Mouse (Mus musculus) stomach, embryonic 16.5 days (tissue): ENCODE data around the gene Abhd12. TPM values are rescaled to one million over a fixed set of nuclear protein-coding genes. Genes with fewer than 3 reads are reported as not detected.

Experiments
- ATAC-seq: fragments of 200-750 bp; cut with Nextera tagmentation; 2 replicates; pipeline ENCODE4 v1.8.0; 2017; ENCODE audit warnings: moderate number of reproducible peaks, moderate TSS enrichment; ENCODE audit not compliant: insufficient read depth, low FRiP score
- H3K27ac ChIP-seq: fragments of 300-500 bp; sonication (generic); 2 replicates; pipeline ENCODE4 v1.5.1; 2014; ENCODE audit warnings: low read length
- H3K27me3 ChIP-seq: fragments of 300-500 bp; sonication (generic); 2 replicates; pipeline ENCODE4 v1.6.1; 2014; ENCODE audit warnings: low read length, control low read depth, mixed read lengths; ENCODE audit not compliant: control insufficient read depth, insufficient read depth
- H3K36me3 ChIP-seq: fragments of 300-500 bp; sonication (generic); 2 replicates; pipeline ENCODE4 v1.6.1; 2014; ENCODE audit warnings: low read length; ENCODE audit not compliant: control insufficient read depth, insufficient read depth
- H3K4me1 ChIP-seq: fragments of 300-500 bp; sonication (generic); 2 replicates; pipeline ENCODE4 v1.6.1; 2014; ENCODE audit warnings: low read length, control low read depth, mixed read lengths; ENCODE audit not compliant: control insufficient read depth, insufficient read depth
- H3K4me2 ChIP-seq: fragments of 300-500 bp; sonication (generic); 2 replicates; pipeline ENCODE4 v1.6.1; 2014; ENCODE audit warnings: low read depth, low read length, mixed read lengths
- H3K4me3 ChIP-seq: fragments of 300-500 bp; sonication (generic); replicated peaks from 2 replicates; pipeline ENCODE4 v1.5.1; 2014; ENCODE audit warnings: mild to moderate bottlenecking, low read length
- H3K9ac ChIP-seq: fragments of 300-500 bp; sonication (generic); 2 replicates; pipeline ENCODE4 v1.6.1; 2014; ENCODE audit warnings: low read length
- H3K9me3 ChIP-seq: fragments of 300-500 bp; sonication (generic); replicated peaks from 2 replicates; pipeline ENCODE4 v1.6.1; 2016; ENCODE audit warnings: low read length, control low read depth; ENCODE audit not compliant: control insufficient read depth
- WGBS: fragments of 180-500 bp; shearing (Covaris S2); extraction: QIAGEN DNeasy Blood & Tissue Kit; methylation state at CpG from one replicate; pipeline ENCODE4 v1.1.7; 2014; 5-methylcytosine and 5-hydroxymethylcytosine counted together
- polyA plus RNA-seq: library from polyadenylated mRNA; unstranded; fragments of >200 nt; fragmentation: Nextera tagmentation; extraction: Ambion mirVana; gene quantifications from 2 replicates; pipeline ENCODE4 v1.2.1, GENCODE M21; 2015

Gene Abhd12
- polyA plus RNA-seq, 1 experiment from 2014 or later, result 57.8 TPM

DNA sequence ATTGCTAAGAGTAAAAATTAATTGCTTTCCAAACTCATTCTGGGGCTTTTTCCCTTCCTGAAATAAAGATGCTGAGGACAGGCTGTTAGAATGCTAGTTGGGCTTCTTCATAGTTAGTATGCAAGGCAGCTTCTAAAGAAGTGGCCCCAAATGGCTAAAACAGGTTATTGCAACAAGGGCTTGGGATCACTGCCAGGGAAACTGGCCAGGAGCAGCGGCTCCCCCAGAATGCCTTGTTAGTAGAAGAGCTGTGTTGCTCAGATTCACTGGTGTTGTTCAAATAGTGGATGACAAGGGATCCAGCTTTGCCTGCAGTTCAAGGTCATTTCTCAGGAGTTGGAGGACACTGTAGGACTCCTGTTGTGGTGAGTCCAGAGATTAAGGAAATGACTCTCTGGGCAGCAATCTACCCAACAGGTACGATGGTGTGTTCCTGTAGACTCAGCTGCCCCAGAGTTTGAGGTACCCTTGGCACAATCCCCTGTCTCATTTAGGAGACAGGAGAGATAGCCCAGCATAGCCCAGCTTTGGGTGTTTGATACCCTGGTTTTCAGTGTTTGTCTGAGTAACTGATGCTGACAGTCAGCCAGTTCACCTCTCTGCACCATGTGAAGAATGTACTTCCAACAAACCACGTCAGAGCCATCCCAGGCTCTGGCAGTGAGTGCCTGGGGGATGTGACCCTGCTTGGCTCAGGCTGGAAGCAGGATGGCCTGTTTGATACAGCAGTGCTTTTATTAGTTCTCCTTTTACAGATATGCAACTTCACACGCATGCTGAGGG, 115.6 kb downstream of the Abhd12 start:
- Histone ChIP-seq H3K9ac (peak overlapping the region; percentile 0; the same call in 1 of the 2 replicates), H3K4me1 (peaks cover 25% of the 10 kb centered on the region), H3K36me3 (no peaks in the 10 kb centered on the region), H3K4me2 (peak overlapping the region; percentile 86), H3K9me3 (no peaks in the 10 kb centered on the region), H3K4me3 (peak overlapping the region; percentile 7), H3K27ac (no peak overlapping the region), H3K27me3 (no peaks in the 10 kb centered on the region)
- no peak for ATAC-seq
- 46% methylated on average over 4 of the region's 4 CpGs for WGBS

DNA sequence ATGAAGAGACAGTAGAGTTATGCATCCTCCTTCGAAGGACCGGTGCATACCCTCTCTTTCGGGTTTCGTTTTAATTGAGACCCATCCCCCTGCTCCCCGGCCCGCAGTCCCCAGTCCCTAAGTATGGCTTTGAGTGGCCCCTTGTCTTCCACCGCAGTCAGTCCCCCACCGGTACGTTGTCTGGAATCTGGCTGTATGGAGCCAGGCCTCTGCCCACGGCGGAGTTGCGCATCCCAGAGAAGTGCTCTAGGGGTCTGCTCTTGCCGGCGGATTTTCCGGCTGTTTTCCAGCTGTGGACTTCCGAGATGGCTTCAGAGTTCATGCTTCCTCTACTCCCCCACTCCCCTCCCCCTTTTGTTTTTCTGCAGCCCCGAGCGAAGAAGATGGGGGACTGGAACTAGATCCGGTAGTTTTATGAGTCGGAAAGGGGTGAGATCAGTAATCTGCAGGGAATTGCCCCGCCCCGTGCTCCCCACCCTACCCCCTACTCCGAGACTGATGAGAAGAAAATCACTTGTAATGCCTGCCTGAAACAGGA, 117.2 kb downstream of the Abhd12 start:
- no peaks in the 10 kb centered on the region for H3K9me3 ChIP-seq

DNA sequence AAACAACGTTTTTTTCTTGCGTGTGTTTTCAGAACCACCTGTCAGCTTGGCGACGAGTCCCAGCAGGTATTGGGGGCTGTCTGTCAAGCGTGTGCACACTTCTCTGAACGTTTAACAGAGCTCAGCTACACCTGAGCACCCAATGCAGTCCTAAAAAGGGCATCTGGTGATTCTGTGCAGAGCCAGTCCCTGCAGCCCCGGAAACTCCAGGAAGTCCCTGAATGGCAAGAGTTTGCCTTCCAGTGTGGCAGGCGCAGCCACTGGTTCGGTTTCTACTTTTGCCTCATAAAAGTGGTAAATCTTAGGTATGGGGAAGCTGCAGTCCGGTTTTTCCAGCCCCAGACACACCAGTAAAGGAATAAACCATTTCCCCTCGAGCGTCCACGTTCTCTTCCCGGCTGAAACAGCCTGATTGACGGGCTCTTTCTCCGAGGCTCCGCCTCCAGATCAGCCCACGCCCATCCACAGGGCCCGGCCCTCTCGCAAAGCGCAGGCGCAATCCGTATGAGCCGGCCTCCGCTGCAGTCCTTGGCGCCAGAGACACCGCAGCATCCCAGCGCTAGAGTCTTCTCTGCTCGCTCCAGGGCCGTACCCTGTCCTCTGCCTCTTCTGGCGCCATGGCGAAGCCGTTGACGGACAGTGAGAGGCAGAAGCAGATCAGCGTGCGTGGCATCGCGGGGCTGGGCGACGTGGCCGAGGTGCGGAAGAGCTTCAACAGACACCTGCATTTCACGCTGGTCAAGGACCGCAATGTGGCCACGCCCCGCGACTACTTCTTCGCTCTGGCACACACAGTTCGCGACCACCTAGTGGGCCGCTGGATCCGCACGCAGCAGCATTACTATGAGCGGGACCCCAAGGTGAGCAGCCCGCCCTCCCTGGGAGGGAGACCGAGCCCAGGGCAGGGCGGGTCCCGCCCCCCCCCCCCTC, 118.0 kb downstream of the Abhd12 start, which contains the start of gene Pygb:
Gene Pygb, plus strand, starts transcription at position 485 of the 930 bp plus-strand sequence.
- Histone ChIP-seq H3K9me3 (no peaks in the 10 kb centered on the region), H3K4me1 (peaks cover 25% of the 10 kb centered on the region), H3K36me3 (no peaks in the 10 kb centered on the region), H3K27ac (peak within 1 kb of the TSS; percentile 92), H3K9ac (peak within 1 kb of the TSS; percentile 81), H3K4me2 (peak within 1 kb of the TSS; percentile 86), H3K27me3 (no peaks in the 10 kb centered on the region), H3K4me3 (peak within 1 kb of the TSS; percentile 94)
- 1% methylated on average over 58 of the region's 58 CpGs for WGBS
- peak; percentile 95 for ATAC-seq

More for the DNA sequence above, 117.2 kb downstream of the Abhd12 start:
- H3K36me3 ChIP-seq, result no peaks in the 10 kb centered on the region
- peak overlapping the region; percentile 92 for H3K27ac ChIP-seq
- H3K4me3 ChIP-seq, result peak overlapping the region; percentile 94
- no peak; the same call in 1 of the 2 replicates for ATAC-seq
- H3K4me2 ChIP-seq, result peak overlapping the region; percentile 86
- H3K4me1 ChIP-seq, result peaks cover 25% of the 10 kb centered on the region
- WGBS, result under 1% methylated on average over 23 of the region's 23 CpGs
- no peaks in the 10 kb centered on the region for H3K27me3 ChIP-seq
- H3K9ac ChIP-seq, result peak overlapping the region; percentile 81

DNA sequence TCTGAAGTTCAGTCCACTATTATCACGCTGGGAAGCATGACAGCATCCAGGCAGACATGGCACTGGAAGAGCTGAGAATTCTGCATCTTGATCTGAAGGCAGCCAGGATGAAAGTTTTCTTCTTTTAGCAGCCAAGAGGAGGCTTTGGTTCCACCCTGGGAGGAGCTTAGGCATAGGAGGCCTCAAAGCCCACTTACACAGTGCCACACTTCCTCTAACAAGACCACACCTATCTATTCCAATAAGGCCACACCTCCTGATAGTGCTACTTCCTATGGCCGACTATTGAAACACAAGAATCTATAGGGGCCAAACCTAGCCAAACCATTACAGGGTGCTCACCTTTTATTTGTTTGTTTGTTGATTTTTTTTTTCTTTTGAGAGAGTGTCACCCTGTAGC, 121.7 kb downstream of the Abhd12 start:
- no peak overlapping the region for H3K27ac ChIP-seq
- H3K36me3 ChIP-seq, result no peaks in the 10 kb centered on the region
- no peak for ATAC-seq
- H3K4me1 ChIP-seq, result peaks cover 18% of the 10 kb centered on the region
- H3K4me2 ChIP-seq, result no peak overlapping the region
- no peaks in the 10 kb centered on the region for H3K9me3 ChIP-seq
- no peak overlapping the region for H3K9ac ChIP-seq
- no peaks in the 10 kb centered on the region for H3K27me3 ChIP-seq
- no peak overlapping the region for H3K4me3 ChIP-seq
- 68% methylated on average over 2 of the region's 2 CpGs for WGBS

Other genes starting within 250 kb of the Abhd12 start
- 42.0 and 56.4 TPM in 2 replicates for gene Acss1, start 236.2 kb downstream of the Abhd12 start, polyA plus RNA-seq
- not detected in 2 replicates for gene Vsx1, start 215.4 kb downstream of the Abhd12 start, polyA plus RNA-seq
- gene Entpd6, start 155.7 kb downstream of the Abhd12 start, polyA plus RNA-seq, result 29.7 and 33.0 TPM in 2 replicates
- gene Pygb, start 118.0 kb downstream of the Abhd12 start, polyA plus RNA-seq, result 122 and 142 TPM in 2 replicates
- gene Gins1, start 659 bp upstream of the Abhd12 start, polyA plus RNA-seq, result 22.1 and 25.4 TPM in 2 replicates
- gene Ninl, start 134.6 kb upstream of the Abhd12 start, polyA plus RNA-seq, result 6.2 and 8.6 TPM in 2 replicates
- gene Nanp, start 134.7 kb upstream of the Abhd12 start, polyA plus RNA-seq, result 49.5 and 57.2 TPM in 2 replicates
- gene Gm14151, start 187.6 kb upstream of the Abhd12 start, polyA plus RNA-seq, result not detected in 2 replicates
- gene Gm14147, start 193.5 kb upstream of the Abhd12 start, polyA plus RNA-seq, result not detected in 2 replicates